Mouse (Mus musculus): Measurements from ENCODE around the gene Tex9. TPM values are rescaled to one million over a fixed set of nuclear protein-coding genes. Genes with fewer than 3 reads are reported as not detected.
"Not testable (repeated sequence)": the region's sequence is repeated elsewhere in the genome, so short reads cannot be mapped to it uniquely, and the experiment has no call there.

Gene Tex9
- total RNA-seq, 2 experiments from 2014 or later, result 11.2 to 13.1 TPM

DNA sequence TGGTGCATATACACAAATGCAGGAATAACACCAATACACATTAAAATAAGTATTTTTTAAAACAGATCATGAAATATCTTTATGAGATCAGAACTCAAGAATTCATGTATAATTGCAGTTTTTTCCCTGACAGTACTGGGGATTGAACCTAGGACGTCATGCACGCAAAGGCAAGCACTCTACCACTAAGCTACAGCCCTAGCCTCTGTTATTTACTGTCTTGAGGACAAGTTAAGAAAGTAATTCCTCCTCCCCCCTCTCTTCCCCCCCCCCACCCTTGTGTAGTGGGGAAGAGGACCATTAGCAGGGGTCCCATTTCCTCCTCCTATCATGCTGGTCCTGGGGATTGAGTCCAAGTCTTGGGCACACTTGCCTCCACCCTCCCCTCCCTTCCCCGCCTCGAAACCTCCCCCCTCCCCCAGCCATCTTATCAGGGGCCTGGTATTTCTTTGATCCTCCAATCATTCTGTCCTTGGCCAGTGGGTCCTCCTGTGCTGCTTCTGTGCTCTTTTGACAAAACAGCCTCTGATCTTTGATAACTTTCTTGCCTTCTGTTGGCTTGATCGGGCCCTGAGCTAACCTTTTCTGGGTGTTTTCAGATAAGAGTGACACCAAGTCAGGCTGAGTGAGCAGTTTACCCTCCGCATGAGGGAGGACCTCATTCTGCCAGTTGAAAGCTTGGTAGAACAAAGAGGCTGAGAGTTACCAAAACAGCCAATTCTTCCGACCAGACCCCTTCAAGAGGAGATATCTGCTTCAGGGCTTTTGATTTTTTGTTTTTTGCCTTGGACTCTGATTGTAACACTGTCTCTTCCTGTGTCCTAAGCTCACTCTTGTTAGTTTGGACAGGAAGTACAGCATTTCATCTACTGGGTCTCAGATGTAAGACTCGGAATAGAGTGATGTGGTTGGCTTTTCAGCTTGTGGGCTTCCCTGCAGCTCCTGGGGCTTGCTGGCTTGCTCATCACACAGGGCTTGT is 50.8 kb downstream of the Tex9 start:
- DNase-seq (ENCODE audit: low spot score in 2 of 2), result no peak

DNA sequence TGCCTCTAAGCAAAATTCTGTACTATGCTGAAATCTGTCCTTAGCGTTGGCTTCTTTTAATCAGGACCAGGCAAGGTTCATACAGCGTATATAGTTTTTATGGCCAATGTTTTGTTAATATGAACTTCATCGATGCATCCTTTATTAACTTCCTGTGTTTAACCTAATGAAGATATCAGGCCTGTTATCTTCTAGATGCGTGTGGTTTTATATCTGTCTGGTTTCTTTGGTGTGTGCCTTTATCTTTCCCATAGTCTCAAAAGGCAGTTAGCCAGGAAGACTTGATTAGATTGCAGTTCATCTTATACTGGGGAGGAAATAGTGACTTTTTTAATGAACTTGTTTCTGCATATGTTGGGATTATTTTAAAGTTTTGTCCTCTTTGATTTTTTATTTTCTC is 51.7 kb downstream of the Tex9 start:
- no peak for DNase-seq (ENCODE audit: low spot score in 2 of 2)

GRCm38 (mm10) chr9:72438749-72439148 is 53.3 kb downstream of the Tex9 start:
- DNase-seq (ENCODE audit: low spot score in 2 of 2), result no peak

DNA sequence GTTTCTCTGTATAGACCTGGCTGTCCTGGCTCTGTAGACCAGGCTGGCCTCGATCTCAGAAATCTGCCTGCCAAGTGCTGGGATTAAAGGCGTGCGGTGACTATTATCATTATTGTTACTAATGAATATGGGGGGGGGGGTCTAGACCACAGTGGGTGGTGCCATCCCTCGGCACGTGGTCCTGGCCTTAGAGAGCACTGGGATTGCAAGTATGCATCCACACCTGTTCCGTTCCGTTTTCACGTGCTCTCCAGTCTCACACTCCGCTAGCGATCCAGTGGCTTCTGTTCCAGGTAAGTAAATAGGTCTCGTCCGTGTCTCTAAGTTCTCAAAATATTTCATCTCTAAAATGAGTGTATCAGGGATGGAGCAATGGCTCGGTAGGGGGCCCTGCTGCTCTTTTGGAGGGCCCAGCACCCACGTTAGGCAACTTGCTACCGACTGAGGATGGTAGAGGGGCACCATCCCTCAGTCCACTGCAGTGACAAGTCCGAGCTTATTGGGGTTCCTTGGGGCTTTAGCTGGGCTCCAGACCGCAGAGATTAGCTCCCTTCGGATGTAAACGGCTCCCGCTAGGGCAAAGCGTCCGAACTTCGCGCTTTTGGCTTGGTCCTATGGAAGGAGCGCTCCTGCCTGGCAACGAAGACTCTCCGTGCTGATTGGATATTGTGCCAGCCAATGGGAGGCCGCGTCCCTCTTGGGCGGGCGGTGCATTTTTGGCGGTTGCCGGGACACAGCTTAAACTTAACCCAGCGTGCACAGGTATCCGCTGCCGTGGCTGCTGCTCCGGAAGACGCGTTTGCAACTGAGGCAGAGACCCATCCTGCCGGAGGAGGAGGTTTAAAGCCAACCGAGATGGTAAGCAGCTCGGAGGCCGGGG is 54.0 kb downstream of the Tex9 start, which contains the start of gene Mns1:
Gene Mns1, plus strand, starts transcription at position 190 of the 880 bp plus-strand sequence.
- peak; percentile 94 to 96 for DNase-seq (ENCODE audit: low spot score in 2 of 2)

- DNase-seq (ENCODE audit: low spot score in 2 of 2), result no peak
These were observed 57.1 kb downstream of the Tex9 start for GRCm38 (mm10) chr9:72434876-72435275.

- no peak for DNase-seq (ENCODE audit: low spot score in 2 of 2)
These were observed 64.2 kb downstream of the Tex9 start for GRCm38 (mm10) chr9:72427861-72428260.

- DNase-seq (ENCODE audit: low spot score in 2 of 2), result no peak
These were observed 66.6 kb downstream of the Tex9 start for GRCm38 (mm10) chr9:72425300-72425850.

DNA sequence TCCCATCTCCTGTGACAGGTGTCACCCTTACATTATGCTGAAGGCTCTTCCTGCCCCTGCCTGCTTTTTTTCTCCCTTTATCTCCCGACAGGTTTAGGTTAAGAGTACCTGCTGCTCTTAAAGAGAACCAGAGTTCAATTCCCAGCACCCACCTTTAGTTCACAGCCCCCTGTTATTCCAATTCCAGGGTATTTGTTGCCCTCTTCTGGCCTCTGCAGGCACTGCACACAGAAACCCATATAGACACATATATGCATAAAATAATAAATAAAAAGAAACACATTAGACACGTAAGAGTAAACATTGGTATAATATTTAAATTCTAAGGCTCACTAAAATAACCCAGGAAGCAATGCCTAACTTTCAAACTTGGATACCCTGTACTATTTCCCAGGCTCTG is 69.3 kb downstream of the Tex9 start:
- DNase-seq (ENCODE audit: low spot score in 2 of 2), result no peak

- DNase-seq (ENCODE audit: low spot score in 2 of 2), result no peak
These were observed 69.7 kb downstream of the Tex9 start for GRCm38 (mm10) chr9:72422284-72422683.

- DNase-seq (ENCODE audit: low spot score in 2 of 2), result no peak
These were observed 71.5 kb downstream of the Tex9 start for GRCm38 (mm10) chr9:72420490-72420889.

DNA sequence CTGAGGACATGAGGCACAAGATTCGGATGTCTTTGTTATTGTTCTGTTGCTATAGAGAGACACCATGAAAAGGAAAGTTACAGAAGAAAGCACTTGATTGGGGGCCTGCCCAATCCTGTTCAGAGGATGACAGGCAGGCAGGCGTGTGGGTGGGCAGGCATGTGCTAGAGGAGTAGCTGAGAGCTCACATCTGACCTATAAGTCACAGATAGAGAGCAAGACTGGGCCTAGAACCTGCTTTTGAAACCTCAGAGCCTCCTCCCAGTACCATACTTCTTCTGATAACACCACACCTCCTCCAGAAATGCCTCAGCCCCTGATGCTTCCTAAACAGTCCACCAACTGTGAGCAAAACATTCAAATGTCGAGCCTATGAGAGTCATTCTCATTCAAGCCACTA is 73.6 kb downstream of the Tex9 start:
- DNase-seq (ENCODE audit: low spot score in 2 of 2), result no peak

GRCm38 (mm10) chr9:72411746-72412145 is 80.3 kb downstream of the Tex9 start:
- no peak for DNase-seq (ENCODE audit: low spot score in 2 of 2)

DNA sequence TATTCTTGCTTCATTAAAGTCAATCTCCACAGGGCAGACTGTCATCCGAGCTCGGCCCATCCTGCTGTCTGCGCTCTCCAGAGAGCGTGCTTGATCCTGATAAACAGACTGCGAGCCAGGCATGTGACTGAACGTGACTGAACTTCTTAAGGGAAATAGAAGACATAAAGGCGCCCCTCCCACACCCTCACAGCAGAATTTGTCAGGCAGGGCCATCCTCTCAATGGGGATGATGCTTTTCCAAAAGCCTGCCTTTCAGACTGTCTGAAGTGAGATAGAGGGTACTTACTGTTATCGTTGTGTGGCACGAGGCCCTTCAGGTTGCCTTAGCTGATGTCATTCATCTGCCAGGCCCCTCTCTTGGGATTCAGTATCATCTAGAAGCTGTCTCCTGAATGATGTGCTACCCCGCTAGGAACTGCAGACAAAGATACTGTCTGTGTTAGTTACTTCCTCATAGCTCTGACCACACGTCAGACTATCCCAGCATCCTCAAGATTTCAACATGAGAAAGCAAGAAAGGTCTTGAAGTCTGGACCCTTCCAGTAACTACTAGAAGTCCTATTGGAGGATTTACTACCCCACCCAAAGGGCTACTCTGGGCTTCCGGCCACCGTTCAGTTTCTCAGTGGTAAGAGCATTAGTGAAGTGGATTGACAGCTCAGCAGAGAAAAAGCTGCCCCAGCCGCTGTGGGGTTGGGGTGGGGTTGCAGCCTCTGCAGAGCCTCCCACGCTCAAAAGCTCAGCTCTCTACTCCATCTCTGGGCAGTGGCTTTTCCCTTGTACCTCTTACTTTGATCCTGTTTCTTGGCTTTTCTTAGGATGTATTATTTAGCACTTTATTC is 82.4 kb downstream of the Tex9 start:
- DNase-seq (ENCODE audit: low spot score in 2 of 2), result no peak

GRCm38 (mm10) chr9:72408131-72408586 is 83.9 kb downstream of the Tex9 start:
- peak; percentile 83 to 85 for DNase-seq (ENCODE audit: low spot score in 2 of 2)

GRCm38 (mm10) chr9:72405882-72406638 is 86.0 kb downstream of the Tex9 start:
- no peak for DNase-seq (ENCODE audit: low spot score in 2 of 2)

DNA sequence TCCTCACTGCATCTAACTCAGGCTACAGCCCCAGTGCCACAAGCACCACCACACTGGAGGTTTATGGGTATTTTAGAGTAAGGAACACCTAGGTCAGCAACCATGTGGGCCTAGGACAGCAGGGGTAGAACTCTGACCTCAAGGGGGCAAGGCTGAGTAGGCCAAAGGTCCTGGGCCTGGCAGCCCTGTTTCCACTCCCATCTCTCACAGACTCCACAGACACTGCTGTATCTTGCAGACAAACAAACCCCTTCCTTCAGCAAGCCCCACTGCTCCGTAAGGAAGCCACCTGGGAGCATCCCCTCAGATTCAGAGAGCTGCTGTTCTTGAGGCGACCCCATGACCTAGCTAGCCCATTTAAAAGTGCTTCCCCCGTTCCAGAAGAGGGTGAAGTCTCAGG is 87.1 kb downstream of the Tex9 start:
- no peak for DNase-seq (ENCODE audit: low spot score in 2 of 2)

DNA sequence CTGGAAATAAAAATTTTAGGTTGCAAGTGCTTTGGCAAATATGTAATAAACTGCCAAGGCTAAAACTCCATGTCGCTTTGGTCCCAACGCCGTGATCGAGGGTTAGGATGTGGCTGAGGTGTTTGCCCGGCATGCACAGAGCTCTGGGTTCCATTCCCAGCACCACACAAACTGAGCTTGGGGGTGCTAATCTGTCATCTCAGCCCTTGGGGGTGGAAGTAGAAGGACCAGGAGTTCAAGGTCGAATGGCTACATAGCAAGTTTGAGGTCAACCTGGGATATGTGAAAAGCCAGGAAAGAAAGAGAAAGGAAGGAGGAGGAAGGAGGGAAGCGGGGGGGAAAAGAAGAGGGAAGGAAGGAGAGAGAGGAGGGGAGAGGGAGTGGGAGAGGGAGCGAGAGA is 87.6 kb downstream of the Tex9 start:
- no peak for DNase-seq (ENCODE audit: low spot score in 2 of 2)

GRCm38 (mm10) chr9:72403421-72403820 is 88.6 kb downstream of the Tex9 start:
- DNase-seq (ENCODE audit: low spot score in 2 of 2), result no peak

DNA sequence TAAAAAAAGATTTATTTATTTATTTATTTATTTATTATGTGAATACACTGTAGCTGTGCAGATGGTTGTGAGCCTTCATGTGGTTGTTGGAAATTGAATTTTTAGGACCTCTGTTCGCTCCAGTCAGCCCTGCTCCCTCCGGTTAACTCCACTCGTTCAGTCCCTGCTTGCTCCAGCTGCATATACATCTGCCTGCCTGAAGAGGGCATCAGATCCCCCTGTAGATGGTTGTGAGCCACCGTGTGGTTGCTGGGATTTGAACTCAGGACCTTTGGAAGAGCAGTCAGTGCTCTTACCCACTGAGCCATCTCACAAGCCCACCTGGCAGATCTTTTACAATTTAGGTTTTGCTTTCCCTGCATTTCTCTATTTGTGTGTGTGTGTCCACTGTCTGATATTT is 90.2 kb downstream of the Tex9 start:
- not testable (repeated sequence) for DNase-seq (ENCODE audit: low spot score in 2 of 2)

All from layer of hippocampus, postnatal 10 days (tissue).